Mouse (Mus musculus) cortical plate, adult 2 months (tissue): ENCODE measurements around the gene Rnps1.

Experiments
- CTCF ChIP-seq: fragments of 200-500 bp; IDR thresholded peaks from 2 replicates; pipeline ENCODE4 v1.5.1; 2011; ENCODE audit warnings: mild to moderate bottlenecking, control low read depth, low read length; ENCODE audit not compliant: insufficient read depth; ENCODE audit errors: extremely low read depth
- POLR2A ChIP-seq: fragments of 200-500 bp; IDR thresholded peaks from 2 replicates; pipeline ENCODE4 v1.6.1; 2011; ENCODE audit warnings: mild to moderate bottlenecking, low read length, control low read depth; ENCODE audit not compliant: insufficient read depth; ENCODE audit errors: extremely low read depth

GRCm38 (mm10) chr17:24442632-24443155, 28.3 kb downstream of the Rnps1 start, which contains the start of gene Dnase1l2:
- TF ChIP-seq CTCF (no peak), POLR2A (no peak)
